Mouse (Mus musculus) CD4-positive helper T cell, adult 2 months (primary cell): ENCODE data around the gene Abcb4.
"Not testable (repeated sequence)": the region's sequence is repeated elsewhere in the genome, so short reads cannot be mapped to it uniquely, and the experiment has no call there.

Experiments
- DNase-seq: peaks from one replicate; pipeline ENCODE4 v3.0.0-alpha.2; 2012; ENCODE audit warnings: low read depth, missing footprints, low spot score

Abcb4 gene

GRCm38 (mm10) chr5:8893300-8894103, at the start of gene Abcb4:
TSS of gene Abcb4 (plus strand) at chr5:8893717.
- peak; percentile 70 for DNase-seq

- DNase-seq = not testable (repeated sequence)
These were observed 44.6 kb upstream of the Abcb4 start for GRCm38 (mm10) chr5:8848607-8849575.

GRCm38 (mm10) chr5:8850851-8851250, 42.7 kb upstream of the Abcb4 start:
- no peak for DNase-seq

GRCm38 (mm10) chr5:8857201-8857600, 36.3 kb upstream of the Abcb4 start:
- DNase-seq = no peak

GRCm38 (mm10) chr5:8861811-8862210, 31.7 kb upstream of the Abcb4 start:
- no peak for DNase-seq

DNA sequence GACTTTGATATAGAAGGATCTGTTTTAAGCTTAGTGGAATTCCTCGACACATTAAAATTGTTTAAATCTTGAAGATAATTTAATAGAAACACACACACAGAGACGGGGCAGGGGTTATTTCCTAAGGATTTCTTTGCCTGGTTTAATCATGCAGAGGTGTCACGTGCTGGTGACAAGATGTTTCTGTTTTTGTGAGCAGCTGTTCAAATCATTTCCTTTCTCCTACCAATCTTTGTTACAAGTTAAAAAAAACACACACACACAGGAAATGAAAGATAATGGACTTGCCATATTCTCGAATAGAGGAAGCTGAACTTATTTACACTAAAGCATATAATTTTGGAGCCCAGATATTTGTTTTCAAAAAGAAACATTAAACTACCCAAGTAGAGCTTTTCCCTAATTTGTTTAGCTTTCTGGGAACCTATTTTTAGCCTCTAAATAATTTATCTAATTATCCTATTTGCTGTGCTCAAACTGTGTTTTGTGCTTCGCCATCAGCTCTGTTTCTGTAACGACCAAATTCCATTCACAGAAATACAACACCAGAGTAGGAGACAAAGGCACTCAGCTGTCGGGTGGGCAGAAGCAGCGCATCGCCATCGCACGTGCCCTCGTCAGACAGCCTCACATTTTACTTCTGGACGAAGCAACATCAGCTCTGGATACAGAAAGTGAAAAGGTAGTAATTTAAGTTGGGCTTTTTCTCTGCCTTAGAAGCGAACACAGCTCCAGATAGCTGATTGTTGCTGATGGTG, 29.8 kb upstream of the Abcb4 start:
- peak; percentile 21 for DNase-seq

DNA sequence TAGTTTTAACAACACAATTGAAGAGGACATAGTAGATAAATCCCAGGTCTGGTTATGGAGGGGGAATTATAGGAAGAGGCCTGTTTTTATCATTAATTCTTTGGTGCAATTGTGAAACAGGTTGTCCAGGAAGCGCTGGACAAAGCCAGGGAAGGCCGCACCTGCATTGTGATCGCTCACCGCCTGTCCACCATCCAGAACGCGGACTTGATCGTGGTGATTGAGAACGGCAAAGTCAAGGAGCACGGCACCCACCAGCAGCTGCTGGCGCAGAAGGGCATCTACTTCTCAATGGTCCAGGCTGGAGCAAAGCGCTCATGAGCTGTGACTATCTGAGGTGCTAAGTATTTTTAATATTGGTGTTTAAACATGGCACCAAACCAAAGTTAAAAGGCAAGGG, 27.9 kb upstream of the Abcb4 start:
- not testable (repeated sequence) for DNase-seq

DNA sequence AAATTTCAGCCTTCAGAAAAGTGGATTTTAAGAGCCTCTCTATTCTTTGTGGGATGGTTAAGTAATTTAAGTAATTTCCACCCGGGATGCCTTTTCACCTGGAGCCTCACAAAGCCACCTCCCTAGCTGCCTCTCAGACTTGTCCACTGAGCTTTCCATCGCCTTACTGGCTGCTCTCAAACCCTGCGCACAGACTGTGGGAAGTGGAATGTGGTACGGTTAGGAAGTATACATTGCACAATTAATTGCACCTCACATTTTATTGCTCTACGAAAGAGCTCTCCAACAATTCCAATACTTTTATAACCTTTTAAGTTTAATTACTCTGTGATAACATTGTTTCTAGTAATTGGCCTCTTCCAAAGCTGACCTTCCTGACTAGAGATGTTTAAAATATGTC, 27.2 kb upstream of the Abcb4 start:
- no peak for DNase-seq

DNA sequence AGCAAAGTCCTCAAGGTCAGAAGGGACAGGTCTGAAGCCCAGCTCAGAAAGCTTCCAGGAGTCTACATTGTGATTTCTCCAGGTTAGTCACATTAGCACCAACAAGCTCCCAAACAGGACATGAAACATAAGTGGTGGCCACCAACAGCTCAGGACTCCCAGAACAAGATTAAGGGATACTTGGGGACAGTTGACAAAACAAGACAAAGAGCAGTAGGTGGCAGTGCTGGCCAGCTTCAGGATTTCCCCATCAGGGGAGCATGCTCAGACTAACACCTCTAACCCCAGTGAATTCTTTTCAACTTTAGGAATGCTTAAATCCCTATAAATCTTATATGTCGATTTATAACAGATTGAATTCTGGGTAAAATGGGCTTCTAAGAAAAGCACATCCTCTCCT, 25.5 kb upstream of the Abcb4 start:
- no peak for DNase-seq

GRCm38 (mm10) chr5:8872979-8873915, 20.3 kb upstream of the Abcb4 start:
- no peak for DNase-seq

GRCm38 (mm10) chr5:8877086-8877485, 16.4 kb upstream of the Abcb4 start:
- DNase-seq = no peak

GRCm38 (mm10) chr5:8877800-8878199, 15.7 kb upstream of the Abcb4 start:
- no peak for DNase-seq

- DNase-seq = no peak
These were observed 7.7 kb upstream of the Abcb4 start for GRCm38 (mm10) chr5:8885837-8886236.

DNA sequence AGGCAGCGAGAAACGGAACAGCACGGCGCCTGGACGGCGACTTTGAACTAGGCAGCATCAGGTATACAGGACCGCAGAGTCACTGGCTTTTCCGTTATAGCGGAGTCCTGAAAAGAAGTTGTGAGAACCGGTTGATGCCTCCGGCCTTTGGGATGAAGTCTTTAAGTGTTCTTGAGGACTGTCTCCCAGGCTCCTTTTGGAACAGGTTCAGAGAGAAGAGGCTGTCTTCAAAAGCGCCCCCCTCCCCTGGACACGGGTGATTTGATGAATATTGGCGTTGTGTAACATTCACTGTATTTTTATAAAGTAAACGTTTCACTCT, 548 bp downstream of the Abcb4 start:
- no peak for DNase-seq

DNA sequence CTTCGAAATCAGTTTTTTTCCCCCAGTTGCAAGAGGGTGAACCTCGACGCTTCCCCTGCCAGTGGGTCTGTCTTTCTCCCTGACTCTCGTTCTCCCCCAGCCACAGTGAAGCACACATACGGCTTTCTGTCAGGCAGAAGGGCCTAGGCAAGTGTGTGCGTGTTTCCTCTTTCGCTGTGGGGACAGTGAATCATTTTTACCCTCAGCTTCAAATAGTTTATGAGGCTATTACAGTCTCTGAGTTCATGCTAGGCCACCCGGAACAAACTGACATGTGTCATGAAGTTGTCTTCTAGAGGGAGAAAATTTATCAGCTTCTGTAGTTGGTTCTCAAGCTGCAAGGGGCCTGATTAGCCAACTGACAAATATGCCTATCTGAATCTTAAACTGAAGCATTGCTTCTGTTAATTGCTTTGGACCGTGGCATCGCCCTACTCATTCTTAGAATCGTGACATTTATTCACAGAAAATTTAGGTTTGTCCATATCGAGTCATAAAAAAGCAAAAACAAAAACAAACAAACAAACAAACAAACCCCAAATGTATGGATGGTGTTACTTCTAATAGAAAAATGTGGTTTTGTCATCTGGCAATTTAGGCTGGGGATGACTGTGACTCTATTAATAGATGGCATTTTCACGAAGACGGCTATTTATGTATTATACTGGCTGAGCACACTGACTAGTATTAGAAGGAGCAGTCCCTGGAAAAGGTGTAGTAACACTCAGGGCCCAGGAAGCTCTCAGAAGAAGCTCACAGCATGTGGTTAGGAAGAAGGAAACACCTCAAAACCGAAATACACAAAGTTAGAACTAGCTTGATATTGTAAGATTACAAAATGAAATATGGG, 1.3 kb downstream of the Abcb4 start:
- DNase-seq = no peak

- DNase-seq = no peak
These were observed 2.7 kb downstream of the Abcb4 start for GRCm38 (mm10) chr5:8896198-8896597.

DNA sequence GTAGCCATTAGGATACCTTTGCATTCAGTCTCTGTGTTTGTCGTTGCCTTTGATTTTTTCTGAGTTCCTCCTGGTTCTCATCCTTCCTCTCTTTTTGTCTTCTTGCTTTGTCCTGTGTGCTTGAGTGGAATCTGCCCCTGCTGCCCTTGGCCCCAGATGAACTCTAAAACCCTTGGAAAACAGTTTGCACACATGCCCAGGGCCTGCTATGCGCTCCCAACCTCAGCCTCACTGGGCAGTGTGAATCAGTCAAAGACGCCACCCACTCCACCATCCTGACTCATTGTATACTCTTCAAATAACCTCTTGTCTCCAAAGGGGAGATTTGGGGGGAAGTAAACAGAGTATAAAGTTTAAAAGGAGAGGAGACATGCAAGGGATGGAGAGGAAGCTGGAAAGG, 4.7 kb downstream of the Abcb4 start:
- no peak for DNase-seq

DNA sequence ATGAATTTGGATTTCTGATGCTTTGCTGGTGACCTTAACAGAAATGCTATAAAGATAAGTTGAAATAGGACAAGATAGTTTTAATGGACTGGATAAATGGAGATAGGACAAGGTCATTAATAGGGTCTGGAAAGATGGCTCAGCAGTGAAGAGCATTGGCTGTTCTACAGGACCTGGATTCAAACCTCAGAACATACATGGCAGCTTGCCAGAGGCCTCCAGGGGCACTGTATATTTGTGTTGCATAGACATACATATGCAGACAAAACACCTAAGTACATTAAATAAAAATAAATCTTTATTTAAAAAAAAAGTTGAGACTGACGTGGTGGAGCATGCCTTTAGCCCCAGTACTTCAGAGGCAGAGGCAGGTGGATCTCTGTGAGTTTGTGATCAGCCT, 7.5 kb downstream of the Abcb4 start:
- DNase-seq = no peak

DNA sequence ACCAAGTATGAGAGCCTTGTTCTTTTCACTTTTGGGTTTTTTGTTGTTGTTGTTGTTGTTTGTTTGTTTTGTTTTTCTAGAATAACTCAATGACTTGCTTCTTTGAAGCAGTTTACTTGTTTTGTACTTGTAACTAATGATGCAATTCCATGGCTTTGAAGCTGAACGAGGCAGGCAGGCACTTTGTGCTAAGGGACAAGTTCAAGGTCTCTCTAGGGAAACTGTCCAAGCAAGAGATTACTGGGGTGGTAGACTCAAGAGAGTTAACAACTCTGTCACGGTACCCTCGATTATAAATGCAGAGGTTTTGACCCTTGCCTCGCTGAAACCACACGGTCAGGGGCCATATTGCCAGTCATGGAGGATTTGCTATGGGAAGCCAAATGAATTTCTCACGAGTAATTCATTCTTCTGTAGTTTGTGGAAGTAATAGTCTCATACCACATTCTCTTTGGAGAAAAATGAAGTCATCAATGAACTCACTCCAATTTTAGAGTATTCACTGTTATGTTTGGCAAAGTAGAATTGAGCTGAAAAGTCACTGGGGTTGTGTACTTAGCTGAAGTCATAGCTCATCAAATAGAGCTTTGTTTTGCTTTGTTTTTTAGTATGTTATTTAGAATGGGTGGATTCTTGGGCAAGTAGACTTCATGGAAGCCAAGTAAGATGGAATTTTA, 8.8 kb downstream of the Abcb4 start:
- no peak for DNase-seq
